Mouse (Mus musculus) thymus, postnatal 36 days (tissue): ENCODE data around the gene Papss2.
"Not testable (repeated sequence)": the region's sequence is repeated elsewhere in the genome, so short reads cannot be mapped to it uniquely, and the experiment has no call there.

Source experiments
- DNase-seq, 2 experiments: peaks; one replicate each; pipeline ENCODE4 v3.0.0; 2022; ENCODE audit warnings: mixed read lengths in 2 of 2

Gene Papss2

DNA sequence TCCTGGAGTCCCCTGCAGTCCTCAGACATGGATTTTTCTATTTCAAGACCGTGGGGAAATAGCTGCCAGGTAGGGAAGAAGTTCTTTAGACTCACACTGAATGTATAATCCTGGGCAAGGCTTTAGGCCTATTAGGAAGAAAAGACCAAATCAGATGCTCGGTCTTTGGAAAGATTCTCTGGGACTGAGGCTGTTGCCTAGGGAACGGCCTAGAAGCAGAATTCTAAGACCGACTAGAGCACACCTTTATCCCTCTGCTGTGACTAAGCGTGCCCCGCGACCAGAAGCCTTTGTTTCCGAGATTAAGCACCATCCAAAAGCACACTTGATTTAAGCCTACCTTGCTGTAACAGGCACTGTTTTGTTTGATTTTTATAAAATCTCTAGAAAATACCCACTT, 46.4 kb downstream of the Papss2 start:
- no peak for DNase-seq

DNA sequence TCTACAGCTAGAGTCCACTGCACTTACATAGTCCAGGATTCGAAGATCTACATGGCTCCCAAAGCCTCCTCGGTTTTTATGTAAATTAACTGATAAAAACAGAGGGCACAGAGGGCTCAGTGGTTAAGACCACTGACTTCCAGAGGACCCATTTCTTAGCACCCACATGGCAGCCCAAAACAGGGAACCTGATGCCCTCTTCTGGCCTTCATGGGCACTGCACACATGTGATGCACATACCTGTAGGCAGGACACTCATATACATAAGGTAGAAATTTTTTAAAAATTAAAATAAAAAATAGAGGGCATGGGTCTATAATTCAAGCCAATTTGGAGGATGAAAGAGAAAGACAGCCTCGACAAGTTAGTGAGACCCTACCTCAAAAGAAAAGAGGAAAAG, 48.1 kb downstream of the Papss2 start:
- DNase-seq, result no peak

DNA sequence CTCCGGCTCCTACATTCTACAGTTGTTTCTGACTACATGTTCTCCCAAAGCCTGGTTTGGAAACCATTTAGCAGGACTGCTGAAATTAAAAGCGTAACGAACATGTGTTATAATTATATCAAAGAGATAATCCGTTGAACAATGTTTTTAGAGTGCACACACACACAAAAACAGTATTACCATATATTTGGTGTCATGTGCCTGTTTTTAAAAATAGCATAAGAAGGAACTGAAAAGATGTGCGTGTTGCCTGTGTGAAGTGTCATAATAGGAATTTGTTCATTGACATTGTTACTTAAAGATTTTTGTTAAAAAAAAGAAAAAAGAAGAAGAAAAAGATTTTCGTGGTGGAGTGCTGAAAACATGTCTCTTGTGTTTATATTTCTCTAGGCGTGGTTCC, 50.3 kb downstream of the Papss2 start:
- no peak for DNase-seq

DNA sequence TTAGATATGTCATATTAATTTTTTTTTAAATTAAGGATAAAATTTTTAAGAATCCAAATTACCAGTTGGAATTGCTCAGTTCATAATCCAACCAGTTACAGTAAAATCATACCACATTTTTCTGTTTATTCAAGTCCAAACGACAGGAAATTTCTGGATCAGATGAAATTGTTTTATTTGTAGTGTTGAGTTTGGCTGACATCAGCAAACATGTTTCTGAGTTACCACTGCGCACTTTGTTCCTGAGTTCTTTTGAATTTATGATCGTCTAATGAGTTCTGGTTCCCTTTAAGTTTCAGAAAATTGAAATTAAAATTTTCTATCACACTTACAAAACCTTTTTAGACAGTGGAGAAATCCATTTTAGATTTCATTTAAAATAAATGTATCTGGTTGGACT, 50.8 kb downstream of the Papss2 start:
- DNase-seq, result no peak

DNA sequence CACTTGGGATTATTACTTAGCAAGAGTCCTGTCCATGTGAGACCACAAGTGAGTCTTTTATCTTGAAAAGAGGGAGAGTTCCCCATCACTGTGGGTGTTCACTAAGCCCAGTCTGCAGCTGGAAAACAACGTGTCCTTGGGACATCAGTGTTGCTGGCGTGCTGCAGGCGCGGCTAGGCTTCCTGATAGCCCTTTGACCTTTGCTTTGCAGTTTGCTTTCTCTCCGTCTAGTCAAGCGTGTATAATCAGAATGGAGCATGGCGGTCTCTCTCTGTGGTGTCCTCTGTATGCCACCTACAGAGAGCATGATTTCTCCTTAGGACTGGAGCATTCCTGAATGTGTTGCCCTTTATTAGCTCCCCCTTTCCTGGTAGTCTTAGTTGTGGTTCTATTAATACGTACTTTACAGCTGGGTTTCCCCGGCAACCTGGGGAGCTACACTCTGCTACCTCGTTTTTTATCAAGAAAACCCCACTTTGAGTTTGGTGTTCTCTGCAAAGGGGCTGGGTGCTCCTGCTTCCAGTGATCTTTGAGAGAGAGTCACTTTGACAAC, 52.5 kb downstream of the Papss2 start:
- DNase-seq, result no peak

DNA sequence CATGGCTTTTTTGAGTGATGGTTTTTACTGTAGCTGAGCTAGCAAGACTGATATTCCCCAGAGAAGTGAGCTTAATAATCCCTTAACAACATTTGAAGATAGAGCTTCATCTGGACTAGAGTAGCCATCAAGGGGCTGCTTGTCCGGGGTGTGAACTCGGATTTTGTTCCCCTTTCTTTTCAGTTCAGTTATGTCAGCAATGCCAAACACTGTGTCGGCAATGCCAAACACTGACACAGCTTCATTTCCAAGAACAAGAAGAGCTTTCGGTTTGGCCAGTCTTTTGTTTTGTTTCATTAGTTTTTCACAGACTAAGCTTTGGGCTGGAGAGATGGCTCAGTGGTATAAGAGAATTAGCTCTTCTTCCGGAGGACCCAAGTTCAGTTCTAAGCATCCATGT, 55.5 kb downstream of the Papss2 start:
- DNase-seq, result no peak

DNA sequence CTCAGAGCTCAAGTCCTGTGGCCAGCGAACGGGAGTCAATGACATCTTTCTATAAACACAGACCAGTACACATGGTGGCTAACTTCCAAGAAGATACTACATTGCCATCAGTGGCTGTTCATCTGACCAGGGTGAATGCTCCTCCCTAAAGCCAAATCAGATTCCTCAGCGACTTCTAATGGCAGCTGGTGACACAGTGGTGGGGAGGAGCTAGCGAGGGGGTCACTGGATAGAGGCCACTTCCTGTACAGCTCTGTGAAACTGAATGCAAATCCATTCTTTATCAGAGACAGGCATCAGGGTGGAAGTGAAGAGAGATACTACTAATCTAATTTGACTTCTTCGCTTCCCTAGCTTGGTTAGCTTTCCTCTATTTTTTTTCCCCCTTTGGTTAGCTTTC, 57.5 kb downstream of the Papss2 start:
- DNase-seq, result no peak

DNA sequence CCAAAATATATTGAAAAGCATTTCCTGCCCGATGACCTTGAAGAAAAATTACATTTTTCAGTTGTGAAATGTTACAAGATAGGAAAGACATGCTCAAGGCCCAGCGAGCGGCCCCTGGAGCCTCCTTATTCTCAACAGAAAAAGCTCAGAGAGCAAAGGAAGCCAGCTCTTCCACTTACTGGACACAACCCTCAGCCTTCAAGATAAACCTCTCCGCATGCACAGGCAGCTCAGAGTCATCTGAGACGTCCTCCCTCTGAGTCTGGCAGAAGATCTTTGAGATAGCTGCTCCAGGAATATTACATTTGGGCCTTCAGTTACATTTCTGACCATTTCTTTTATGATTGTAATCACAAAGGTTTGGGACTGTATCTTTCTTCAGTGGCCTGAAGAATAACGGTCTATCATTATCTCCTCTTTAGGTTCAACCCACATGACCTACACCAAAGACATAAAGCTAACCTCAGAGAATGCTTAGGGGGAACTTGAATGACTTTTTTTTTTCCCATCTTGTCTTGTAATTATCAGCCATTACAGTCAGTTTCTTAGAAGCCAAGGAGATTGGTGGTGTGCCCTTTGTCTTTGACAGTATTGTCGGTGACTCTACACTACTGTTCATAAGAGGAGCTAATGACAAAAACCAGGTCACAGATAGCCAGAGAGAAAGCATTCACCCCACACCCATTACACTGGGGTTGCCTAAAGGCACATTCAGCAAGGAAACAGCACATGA, 58.2 kb downstream of the Papss2 start:
- no peak for DNase-seq

DNA sequence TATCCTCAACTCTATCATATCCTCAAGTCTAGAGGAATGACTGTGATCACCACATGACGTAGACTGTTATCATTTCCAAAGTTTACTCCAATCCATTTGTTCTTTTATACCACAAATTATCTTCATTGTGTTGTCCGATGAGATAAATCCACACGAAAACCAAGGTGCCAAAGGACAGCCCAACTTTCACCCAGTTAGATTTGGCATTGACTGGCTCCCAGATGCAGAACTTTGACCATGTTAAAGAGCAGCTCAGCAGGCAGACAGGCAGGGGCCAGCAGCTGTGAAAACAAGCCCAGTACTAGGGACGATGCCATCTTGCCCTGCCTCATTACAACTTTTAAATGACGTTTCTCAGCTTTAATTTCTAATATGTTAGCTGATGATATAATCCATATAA, 63.8 kb downstream of the Papss2 start:
- no peak for DNase-seq

DNA sequence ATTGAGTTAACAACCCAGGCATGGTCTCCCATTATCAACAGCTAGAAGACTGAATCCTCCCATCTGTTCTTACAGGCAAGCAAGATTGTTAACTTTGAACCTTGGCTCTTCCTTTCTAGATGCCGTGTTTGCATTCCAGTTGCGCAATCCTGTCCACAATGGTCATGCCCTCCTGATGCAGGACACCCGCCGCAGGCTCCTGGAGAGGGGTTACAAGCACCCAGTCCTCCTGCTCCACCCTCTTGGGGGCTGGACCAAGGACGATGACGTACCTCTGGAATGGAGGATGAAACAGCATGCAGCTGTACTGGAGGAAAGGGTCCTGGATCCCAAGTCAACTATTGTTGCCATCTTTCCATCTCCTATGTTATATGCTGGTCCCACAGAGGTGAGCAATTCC, 67.3 kb downstream of the Papss2 start:
- DNase-seq, result no peak

DNA sequence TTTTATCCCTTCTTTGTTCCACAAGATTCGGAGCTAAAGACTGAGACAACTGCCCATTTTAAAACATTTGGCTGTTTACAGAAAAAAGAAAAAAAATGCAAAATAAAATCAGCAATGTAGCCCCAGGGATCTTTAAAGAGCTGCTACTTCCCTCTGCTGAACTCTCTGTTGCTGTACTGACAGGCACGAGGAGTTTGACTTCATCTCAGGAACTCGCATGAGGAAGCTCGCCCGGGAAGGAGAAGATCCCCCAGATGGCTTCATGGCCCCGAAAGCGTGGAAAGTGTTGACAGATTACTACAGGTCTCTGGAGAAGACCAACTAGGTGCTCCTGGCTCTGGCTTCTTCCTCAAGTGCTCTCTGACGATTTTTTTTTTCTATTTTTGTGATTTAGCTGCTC, 69.7 kb downstream of the Papss2 start:
- no peak for DNase-seq

DNA sequence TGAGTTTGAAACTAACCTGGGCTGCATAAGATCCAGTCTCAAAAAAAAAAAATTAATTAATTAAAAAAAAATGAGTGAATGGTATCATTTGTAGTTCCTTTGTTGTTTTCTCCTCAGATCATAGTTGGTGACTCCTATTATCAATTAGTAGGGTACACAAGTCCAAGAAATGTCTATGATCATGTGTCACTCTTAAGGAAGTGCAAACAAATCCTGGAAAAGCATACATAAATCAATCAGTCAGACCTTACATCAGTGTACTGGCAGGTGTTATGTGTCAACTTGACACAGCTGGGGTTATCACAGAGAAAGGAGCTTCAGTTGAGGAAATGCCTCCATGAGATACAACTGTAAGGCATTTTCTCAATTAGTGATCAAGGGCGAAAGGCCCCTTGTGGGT, 72.2 kb downstream of the Papss2 start:
- not testable (repeated sequence) for DNase-seq

DNA sequence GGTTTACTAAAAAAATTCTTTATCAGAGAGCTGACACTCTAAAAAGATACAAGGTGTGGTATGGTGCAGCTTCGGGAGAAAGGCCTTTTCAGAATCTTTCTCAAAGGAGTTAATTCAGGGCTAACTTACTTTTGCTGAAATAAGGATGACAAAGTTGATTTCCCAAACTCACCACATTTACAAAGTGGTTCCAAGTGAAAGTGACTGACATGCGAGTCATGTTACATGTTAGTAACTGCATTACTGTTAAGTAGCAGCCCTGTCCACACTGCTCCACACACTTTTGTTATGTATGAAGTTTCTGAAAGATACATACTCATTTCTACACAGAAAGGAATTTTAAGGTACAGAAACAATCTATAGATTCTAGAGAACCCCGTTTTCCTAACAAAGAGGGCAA, 80.2 kb downstream of the Papss2 start:
- no peak for DNase-seq

DNA sequence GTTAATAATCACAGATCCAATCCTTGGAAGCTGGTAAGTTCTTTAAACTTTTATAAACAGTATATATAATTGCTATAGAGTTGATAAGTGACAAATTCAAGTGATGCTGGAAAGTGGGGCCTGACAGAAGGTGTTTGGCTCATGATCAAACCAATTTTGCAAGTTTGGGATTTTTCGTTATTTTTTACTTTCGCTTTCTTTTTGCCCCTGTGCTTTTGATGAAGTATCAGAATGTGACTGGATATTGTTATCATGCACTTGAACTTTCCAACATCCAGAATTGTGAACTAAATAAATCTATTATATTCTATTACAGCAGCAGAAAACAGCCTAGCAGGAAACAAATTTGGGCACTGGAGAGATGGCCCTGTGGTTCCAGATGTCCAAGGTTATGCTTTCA, 85.3 kb downstream of the Papss2 start:
- no peak for DNase-seq

DNA sequence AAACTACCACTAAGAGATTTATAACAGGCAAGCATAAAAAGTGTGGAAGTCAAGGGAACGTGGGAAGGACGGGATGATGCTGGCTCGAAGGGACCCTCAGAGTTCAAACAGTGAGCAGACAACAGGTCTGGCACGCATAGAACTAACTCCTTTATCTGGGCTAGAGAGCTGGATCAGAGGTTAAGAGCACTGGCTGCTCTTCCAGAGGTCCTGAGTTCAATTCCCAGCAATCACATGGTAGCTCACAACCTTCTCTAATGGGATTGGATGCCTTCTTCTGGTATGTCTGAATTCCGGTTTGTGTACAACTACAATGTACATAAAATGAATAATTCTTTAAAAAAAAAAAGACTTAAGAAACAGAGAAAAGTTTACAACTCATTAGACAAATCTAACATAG, 87.5 kb downstream of the Papss2 start:
- no peak for DNase-seq

DNA sequence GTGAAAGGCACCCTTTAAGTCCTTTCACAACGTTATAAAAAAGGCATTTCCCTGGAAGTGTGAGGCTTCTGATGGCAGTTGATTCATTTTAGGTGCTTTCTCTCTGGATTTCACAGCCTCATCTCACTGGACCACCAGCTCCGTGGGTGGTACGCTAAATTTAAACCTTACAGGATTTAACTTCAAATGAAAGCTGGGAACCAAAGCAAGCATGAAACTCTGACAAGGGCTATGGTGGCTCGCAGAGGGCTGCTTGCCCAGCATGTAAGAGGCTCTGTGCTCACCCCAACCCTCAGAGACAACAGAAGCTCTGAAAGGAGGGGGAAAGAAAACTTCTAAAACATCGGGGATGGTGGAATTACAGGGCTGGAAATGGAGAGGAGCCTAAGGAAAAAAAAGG, 92.1 kb downstream of the Papss2 start:
- DNase-seq, result no peak

DNA sequence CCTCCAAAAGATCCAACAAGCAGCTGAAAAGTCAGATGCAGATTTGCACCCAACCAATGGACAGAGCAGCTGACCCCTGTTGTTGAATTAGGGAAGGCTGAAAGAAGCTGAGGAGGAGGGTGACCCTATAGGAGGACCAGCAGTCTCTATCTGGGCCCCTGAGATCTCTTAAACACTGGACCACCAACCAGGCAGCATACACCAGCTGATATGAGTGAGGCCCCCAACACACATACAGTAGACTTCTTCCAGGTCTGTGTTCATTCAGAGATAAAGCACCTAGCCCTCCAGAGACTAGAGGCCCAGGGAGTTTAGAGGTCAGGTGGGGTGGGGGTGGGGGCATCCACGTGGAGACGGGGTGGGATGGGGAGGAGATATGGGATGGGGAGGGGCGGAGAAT, 92.6 kb downstream of the Papss2 start:
- not testable (repeated sequence) for DNase-seq

DNA sequence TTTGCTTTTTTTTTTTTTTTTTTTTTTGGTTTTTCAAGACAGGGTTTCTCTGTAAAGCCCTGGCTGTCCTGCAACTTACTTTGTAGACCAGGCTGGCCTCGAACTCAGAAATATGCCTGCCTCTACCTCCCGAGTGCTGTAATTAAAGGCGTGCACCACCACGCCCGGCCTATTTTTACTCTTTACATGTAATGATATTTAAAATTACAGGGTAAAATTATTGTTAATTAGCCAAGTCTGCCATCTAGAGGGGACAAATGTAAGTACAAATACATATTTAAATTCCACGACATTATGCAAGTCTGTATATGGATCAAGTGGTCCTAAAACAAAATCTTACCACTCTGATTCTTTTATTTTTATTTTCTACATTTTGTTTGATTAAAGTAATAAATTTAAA, 94.1 kb downstream of the Papss2 start:
- DNase-seq, result no peak

DNA sequence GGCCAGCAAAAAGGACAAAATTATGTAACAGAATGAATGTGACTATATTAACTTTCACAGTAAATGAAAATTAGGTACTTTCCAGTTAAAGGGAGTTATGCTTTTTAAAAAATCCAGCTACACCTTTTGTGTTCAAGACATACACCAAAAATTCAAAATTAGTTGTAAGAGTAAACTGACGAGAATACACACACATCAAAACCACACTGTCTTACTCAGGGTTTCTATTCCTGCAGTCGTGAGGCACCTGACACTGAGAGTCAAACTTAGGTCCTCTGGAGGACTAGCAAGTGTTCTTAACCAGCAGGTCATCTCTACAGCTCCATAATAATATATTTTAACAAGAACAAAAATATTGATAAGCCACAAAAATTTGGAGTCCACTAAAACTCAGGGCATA, 101.1 kb downstream of the Papss2 start:
- no peak for DNase-seq

DNA sequence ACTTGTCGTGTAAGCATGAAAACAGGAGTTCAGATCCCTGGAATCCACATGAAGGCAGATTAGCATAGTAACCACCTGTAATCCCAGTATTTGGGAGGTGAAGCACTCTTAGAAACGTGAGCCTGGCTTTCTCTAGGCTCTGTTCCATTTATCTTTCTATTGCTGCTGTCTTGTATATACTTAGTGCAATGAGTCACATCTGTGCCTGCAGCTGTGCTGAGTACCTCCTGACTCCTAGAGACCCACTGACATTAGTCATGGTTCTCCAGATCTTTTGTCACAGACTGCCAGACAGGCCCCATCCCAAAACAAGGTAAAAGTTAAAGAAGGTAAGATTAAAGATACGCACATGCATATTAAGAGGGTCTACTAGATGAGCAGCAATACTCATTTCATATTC, 106.6 kb downstream of the Papss2 start:
- DNase-seq, result no peak

DNA sequence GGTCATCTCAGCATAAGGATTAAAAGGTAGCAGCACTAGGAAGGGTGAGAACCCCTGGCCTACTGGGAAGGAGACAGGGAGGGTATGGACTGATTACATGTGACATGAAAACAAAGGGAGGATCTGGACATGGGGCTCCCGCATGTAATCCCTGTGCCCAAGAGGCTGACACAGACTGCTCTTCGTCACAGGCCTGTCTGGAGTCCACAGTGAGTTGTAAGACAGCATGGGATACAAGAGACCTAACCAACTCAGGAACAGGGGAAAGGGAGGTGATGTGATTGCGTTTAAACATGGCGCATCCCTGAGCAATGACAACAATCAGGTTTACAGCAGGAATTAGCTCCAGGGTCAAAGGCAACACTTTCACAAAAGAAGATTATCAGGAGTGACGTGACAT, 113.4 kb downstream of the Papss2 start:
- DNase-seq, result no peak

DNA sequence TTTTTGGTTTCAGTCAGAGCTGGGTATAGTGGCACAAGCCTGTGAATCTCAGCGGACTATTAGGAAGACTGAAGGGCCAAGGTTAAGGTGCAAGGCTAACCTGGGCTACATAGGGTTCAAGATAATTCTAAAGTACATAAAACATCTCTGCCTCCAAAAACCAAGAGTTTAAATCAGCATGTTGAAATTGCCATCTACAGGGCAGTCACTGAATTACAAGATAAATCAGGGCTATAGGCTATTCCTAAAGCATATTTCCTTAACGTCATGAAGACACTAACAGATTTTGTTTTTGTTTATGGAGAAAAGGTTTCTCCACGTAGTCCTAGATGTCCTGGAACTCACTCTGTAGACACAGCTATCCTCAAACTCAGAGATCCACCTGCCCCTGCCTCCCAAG, 114.7 kb downstream of the Papss2 start:
- DNase-seq, result no peak

DNA sequence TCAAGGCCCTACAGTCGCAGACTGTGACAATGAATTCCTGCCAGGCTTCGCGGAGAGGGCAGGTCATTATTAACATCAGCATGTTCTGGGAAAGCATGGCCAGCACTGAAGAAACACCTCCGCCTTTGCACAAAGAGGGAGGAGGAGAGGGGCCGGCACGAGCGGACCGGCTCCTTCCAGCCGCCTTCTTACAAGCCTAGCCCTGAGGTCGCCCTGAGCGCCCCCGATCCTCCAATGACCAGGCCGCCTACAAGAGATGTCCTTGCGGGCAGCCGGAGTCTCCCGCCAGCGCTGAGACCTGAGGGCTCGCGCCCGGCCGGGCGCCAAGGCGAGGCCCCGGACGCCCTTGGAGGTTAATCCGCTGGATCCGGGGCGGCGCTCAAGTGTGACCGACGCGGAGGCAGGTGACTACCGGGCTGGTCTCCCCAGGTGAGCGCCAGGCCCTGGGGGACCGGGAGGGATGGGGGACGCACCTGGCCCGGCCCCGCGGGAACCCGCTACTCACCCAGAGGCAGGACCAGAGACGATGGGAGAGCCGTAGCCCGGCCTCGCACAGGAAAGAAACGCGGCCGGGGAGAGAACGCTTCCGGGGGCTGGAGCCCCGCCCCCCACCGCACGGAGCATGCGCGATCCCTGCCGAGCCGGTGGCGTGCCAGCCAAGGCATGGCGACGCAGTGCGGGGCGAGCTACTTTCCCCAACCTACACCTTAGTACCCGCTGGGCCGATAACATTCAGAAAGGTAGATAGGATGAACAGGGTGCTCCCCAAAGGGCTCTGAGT, 116.4 kb downstream of the Papss2 start:
- peak; percentile 91 to 93 for DNase-seq

DNA sequence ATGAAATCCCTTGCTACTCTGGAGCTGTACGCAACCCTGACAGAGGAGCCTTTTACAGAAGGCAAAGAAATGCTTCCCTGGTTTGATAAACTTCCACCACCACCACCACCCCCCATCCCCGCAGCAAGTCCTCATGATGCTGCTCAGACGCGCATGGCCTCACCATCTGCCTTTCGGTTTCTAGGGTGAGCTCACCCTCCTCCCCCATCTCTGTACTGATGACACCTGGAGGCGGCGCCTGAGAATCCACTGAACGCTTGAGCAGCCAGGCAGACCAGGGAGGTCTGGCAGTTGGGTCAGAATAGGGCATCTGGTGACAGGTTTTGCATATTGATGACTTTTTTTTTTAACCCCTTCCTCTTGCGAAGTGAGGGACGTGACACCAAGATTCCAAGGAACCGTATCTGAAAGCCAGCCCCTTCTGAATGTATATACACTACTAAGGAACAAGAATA, 117.0 kb downstream of the Papss2 start:
- peak; percentile 81 to 86 for DNase-seq
